Mouse (Mus musculus) 416B (cell line): ENCODE measurements at regions not wholly inside any gene's neighbourhood (a gene's known extent, or its start where the extent isn't known, plus 50 kb on each side); places are given as distances from the start of the nearest gene placed in this dataset.

Source experiments
- DNase-seq: peaks from one replicate; pipeline ENCODE4 v3.0.0; 2011; ENCODE audit warnings: low read depth

- DNase-seq = no peak
Observed at GRCm38 (mm10) chr5:55504754-55505153, 1506.5 kb downstream of the Stim2 start.

DNA sequence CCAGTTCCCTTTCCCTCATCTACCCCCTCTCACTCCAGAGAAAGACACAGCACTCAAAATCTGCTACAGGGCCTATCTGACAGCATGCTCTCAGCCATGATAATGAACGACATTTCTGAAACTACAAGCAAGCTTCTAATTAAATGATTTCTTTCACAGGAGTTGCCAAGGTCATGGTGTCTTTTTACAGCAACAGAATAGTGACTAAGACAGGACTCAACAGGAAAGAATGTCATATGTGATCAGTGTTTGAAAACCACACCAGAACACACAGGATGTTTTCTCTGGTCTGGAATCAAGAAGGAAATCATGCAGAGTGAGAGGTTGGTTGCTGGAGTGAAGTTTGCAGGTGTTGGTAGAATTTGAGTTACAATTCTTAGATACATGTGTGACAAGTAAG, 1507.6 kb downstream of the Stim2 start:
- peak; percentile 94 for DNase-seq

DNA sequence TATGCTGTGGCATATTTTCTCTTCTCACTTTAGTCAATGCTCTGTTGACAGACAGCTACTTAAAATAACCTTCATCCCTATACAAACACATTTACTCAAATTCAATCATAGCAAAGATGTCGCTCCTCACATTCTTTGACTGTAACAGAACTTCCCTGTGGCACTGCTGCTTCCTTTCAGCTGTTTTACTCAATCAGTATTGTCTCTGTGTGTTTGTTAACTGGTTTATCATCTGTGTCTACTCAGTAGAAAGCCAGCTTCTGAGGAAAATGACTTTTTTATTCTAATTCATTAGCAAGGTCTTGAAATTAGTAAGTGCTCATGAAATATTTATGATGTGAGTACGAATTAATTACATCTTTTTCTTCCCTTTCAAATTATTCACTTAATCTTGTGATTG, 1516.0 kb downstream of the Stim2 start:
- DNase-seq = no peak

GRCm38 (mm10) chr5:55551154-55551553, 1552.9 kb downstream of the Stim2 start:
- no peak for DNase-seq
